Mouse (Mus musculus): ENCODE results near the gene Cdc42. TPM values are rescaled to one million over a fixed set of nuclear protein-coding genes. Genes with fewer than 3 reads are reported as not detected.
A peak's percentile ranks its signal among the peaks of the same experiment; 100 is the strongest.

Cdc42 gene
- 100 to 1,000 TPM; 407 to 413 TPM for total RNA-seq (2021)
- long read RNA-seq, experiment 1, transcript Cdc42-202 (6 exons, 2,108 nt): major isoform, 215 of 304 reads
- long read RNA-seq, experiment 1, transcript Cdc42-201 (6 exons, 1,448 nt): minor isoform, 7 of 304 reads
- long read RNA-seq, experiment 1, partial matches to known transcripts: 50 of 304 reads
- long read RNA-seq, experiment 1, other reads (novel, unspliced or antisense): 32 of 304 reads
- long read RNA-seq, experiment 2, transcript Cdc42-202 (6 exons, 2,108 nt): major isoform, 395 of 584 reads
- long read RNA-seq, experiment 2, transcript Cdc42-201 (6 exons, 1,448 nt): minor isoform, 22 of 584 reads
- long read RNA-seq, experiment 2, partial matches to known transcripts: 101 of 584 reads
- long read RNA-seq, experiment 2, other reads (novel, unspliced or antisense): 66 of 584 reads

DNA sequence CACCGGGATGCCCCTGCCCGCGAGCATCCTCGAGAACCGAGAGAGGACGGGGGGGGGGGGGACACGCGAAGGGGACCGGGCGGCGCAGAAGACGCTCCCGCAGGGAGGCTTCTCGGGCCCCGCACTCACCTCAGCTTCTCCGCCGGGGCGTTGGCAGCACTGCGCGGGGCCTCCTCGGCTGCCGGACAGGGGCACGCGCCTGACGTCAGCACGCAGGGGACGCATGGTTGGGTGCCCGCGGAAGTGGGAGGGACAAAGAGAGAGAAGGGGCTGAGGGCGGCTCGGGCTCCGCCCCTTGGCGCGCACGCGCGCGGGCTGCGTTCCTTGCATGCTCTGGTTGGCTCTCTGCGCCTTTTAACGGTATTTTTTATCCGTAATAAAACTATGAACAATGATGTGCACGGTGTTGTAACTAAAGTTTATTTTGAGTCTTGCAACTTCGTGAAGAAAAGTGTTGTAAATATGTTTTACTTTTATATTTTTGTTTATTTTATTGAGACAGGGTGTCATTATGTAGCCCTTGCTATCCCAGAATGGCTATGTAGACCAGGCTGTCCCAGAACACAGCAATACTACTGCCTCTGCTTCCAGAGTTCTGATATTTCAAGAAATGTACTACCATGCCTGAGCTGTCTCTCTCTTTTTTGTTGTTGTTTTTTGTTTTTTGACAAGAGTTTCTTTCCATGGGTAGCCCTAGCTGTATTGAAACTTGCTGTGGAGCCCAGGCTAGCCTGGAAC, at the start of gene Cdc42:
Gene Cdc42, minus strand, starts transcription at position 204 of the 738 bp plus-strand sequence.
- DNase-seq (ENCODE audit: low spot score in 2 of 2): peak; percentile 96 to 97

GRCm38 (mm10) chr4:137405571-137405970, 48.1 kb upstream of the Cdc42 start:
- DNase-seq (ENCODE audit: low spot score in 2 of 2): no peak

- DNase-seq (ENCODE audit: low spot score in 2 of 2): peak in 1 of 2 experiments; percentile 40
Observed at GRCm38 (mm10) chr4:137396641-137397525, 39.4 kb upstream of the Cdc42 start.

DNA sequence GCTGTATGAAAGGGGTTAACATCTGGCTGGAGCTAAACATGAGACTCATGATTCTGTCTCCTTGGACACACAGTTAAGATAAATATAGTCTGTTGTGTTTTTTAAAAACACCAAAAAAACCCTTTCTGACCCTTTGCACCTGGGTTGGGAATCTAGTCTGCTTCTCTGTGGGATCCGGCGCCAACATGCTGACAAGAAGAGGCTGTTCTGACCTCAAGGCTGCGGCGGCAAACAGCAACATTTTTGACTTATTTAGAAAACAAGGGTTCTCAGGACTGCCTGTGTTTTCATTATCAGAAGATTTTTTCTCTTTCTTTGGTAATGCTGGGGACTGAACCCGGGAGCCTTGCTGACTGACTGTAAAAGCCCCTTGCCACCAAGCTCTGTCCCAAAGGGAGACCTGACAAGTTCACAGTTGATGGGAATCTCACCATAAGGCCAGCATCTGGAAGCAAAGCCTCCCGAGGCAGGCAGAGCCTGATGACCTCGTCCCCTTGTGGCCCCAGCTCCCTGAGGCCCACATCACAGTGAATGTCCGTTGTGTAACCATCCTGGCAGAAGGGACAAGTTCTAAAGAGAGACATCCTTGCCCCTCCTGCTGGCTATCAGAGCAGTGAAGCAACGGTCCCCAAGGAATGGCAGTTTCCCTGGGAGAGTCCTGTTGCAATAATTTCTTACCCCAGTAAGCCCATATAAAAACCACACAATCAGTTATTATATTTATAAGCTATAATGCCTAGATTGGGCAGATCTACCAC, 36.0 kb upstream of the Cdc42 start:
- no peak for DNase-seq (ENCODE audit: low spot score in 2 of 2)

GRCm38 (mm10) chr4:137392874-137393273, 35.4 kb upstream of the Cdc42 start:
- DNase-seq (ENCODE audit: low spot score in 2 of 2): no peak

GRCm38 (mm10) chr4:137391287-137391686, 33.8 kb upstream of the Cdc42 start:
- DNase-seq (ENCODE audit: low spot score in 2 of 2): no peak

- DNase-seq (ENCODE audit: low spot score in 2 of 2): no peak
Observed at GRCm38 (mm10) chr4:137390196-137390595, 32.7 kb upstream of the Cdc42 start.

- no peak for DNase-seq (ENCODE audit: low spot score in 2 of 2)
Observed at GRCm38 (mm10) chr4:137388983-137389382, 31.5 kb upstream of the Cdc42 start.

GRCm38 (mm10) chr4:137388059-137388794, 30.7 kb upstream of the Cdc42 start:
- DNase-seq (ENCODE audit: low spot score in 2 of 2): peak; percentile 63 to 72

GRCm38 (mm10) chr4:137387482-137388058, 30.1 kb upstream of the Cdc42 start:
- no peak for DNase-seq (ENCODE audit: low spot score in 2 of 2)

DNA sequence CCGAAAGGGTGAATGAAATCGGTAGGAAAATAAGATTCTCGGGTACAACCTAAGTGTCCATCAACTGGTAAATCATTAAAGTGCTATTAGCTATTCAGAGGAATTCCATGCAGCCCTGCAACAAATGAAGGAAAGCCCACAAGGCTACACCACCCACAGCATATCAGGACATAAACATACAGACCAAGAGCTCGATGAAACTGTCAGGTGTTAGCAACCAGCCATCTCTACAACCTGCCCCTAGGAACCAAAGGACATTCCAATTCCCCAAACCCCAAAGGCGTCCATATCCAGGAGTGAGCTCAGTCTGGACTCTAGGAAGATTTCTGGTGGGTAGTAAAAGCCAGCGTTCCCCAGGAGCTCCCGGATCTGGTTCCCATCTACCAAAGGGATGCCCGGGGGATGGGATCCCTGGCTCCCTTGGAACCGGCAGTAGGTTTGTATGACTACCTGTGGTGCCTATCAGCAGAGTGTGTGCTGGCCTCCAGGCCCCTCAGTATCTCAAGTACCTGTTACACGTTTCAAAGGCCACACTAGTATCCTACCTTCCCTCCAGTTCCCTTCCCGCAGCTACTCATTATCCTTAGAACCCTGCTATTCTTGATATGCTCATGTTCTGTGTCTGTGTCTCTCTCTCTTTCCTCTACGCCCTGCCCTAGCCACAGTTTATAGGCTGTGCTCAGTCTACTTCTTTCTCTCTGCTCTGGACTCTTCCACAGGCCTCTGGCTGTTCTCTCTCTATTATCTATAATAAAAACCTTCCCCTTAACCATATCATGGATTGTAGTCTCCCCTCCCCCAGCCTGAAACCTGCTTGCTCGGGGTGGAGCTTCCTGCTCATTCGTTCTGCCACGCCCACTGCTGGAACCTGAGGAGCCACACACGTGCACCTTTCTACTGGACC, 23.4 kb upstream of the Cdc42 start:
- DNase-seq (ENCODE audit: low spot score in 2 of 2): no peak

- no peak for DNase-seq (ENCODE audit: low spot score in 2 of 2)
Observed at GRCm38 (mm10) chr4:137379713-137380255, 22.3 kb upstream of the Cdc42 start.

- DNase-seq (ENCODE audit: low spot score in 2 of 2): no peak
Observed at GRCm38 (mm10) chr4:137379085-137379484, 21.6 kb upstream of the Cdc42 start.

DNA sequence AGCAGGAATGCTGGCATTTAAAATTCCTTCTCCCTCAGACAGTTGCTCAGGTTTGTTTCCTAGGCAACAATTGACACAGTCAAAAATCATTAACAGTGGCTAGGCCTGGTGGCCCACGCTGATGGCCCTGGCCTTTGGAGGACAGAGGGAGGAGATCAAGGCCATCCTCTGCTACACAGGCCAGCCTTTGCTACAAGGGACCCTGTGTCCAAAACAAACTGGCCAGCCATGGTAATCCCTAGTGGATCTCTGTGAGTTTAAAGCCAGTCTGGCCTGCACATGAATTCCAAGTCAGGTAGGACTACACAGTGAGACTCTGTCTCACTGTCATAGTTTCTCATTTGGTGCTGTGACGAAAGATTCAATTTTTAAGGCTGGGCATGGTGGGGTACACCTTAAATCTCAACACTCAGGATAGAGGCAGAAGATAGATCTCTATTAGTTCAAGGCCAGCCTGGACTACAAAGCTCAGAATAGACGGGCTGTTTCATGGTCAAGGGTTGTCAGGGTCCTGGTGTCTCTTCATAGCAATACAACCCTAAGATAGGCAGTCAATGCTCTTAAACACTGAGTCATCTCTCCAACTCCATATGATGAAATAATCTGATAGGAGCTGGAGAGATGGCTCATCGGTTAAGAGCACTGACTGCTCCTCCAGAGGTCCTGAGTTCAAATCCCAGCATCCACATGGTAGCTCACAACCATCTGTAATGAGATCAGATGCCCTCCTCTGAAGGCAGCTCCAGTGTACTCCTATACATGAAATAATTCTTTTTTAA, 20.2 kb upstream of the Cdc42 start:
- DNase-seq (ENCODE audit: low spot score in 2 of 2): no peak

DNA sequence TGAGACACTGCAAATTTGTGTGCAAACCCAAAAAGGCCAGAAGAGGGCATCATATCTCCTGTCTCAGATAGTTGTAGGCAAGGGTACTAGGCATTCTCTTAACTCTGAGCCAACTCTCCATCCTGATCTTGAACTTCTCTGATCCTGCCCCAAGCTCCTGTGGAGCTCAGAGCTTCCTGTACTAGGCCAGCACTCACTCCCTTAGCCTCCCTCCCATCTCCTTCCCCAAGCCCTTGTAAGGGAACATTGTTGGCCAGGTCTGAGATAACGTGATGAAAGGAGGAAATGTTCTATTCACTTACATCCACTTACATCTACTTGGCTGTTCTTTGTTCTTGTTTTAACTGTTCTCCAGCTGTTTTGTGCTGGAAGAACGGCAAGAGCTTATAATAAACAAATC, 19.3 kb upstream of the Cdc42 start:
- no peak for DNase-seq (ENCODE audit: low spot score in 2 of 2)

GRCm38 (mm10) chr4:137375314-137376278, 18.1 kb upstream of the Cdc42 start:
- DNase-seq (ENCODE audit: low spot score in 2 of 2): no peak
